Mouse (Mus musculus) ES-E14 (cell line): Measurements from ENCODE around the gene Katnb1. TPM values are rescaled to one million over a fixed set of nuclear protein-coding genes. Genes with fewer than 3 reads are reported as not detected.

Source experiments
- DNase-seq: peaks from one replicate; pipeline ENCODE4 v3.0.0-alpha.2; 2013; ENCODE audit warnings: low read depth, low spot score
- H3K27ac ChIP-seq: 2 replicates; pipeline ENCODE4 v1.5.1; 2012; ENCODE audit warnings: low read depth, mild to moderate bottlenecking, low read length, moderate library complexity, mixed read lengths; ENCODE audit not compliant: poor library complexity, insufficient read depth, severe bottlenecking
- H3K36me3 ChIP-seq: 2 replicates; pipeline ENCODE4 v1.6.1; 2012; ENCODE audit warnings: mild to moderate bottlenecking, low read length, moderate library complexity, mixed read lengths; ENCODE audit not compliant: control insufficient read depth, poor library complexity, insufficient read depth, severe bottlenecking
- H3K4me1 ChIP-seq, 2 experiments: fragments of 150-350 bp in 1 of 2; sonication (generic) in 1 of 2; 2 replicates each; pipeline ENCODE4 v1.6.1; 2012; ENCODE audit warnings: low read length in 2 of 2, mild to moderate bottlenecking in 1 of 2, mixed read lengths in 1 of 2; ENCODE audit not compliant: control insufficient read depth in 2 of 2, insufficient read depth in 2 of 2, poor library complexity in 1 of 2
- H3K4me3 ChIP-seq, 2 experiments: fragments of 150-350 bp in 1 of 2; sonication (generic) in 1 of 2; 2 replicates each; pipeline ENCODE4 v1.5.1; 2012; ENCODE audit warnings: low read length in 2 of 2, low read depth in 1 of 2, mild to moderate bottlenecking in 1 of 2, mixed read lengths in 1 of 2; ENCODE audit not compliant: insufficient read depth in 1 of 2, poor library complexity in 1 of 2, severe bottlenecking in 1 of 2
- H3K9ac ChIP-seq: 2 replicates; pipeline ENCODE4 v1.6.1; 2012; ENCODE audit warnings: low read depth, mild to moderate bottlenecking, low read length, mixed read lengths; ENCODE audit not compliant: poor library complexity, insufficient read depth, severe bottlenecking
- H3K9me3 ChIP-seq: fragments of 150-350 bp; sonication (generic); 2 replicates; pipeline ENCODE4 v1.6.1; 2012; ENCODE audit warnings: low read depth, mild to moderate bottlenecking, low read length; ENCODE audit not compliant: control insufficient read depth, insufficient read depth
- CHD2 ChIP-seq: IDR thresholded peaks from 2 replicates; pipeline ENCODE4 v1.6.1; 2014; ENCODE audit warnings: mild to moderate bottlenecking, low read depth, low read length, inconsistent platforms
- HCFC1 ChIP-seq: IDR thresholded peaks from 2 replicates; pipeline ENCODE4 v1.6.1; 2012; ENCODE audit warnings: low read length, inconsistent platforms, borderline replicate concordance; ENCODE audit not compliant: insufficient read depth
- MAFK ChIP-seq: IDR thresholded peaks from 2 replicates; pipeline ENCODE4 v1.6.1; 2014; ENCODE audit warnings: mild to moderate bottlenecking, low read depth, low read length, inconsistent platforms; ENCODE audit not compliant: insufficient read depth
- ZC3H11A ChIP-seq: IDR thresholded peaks from 2 replicates; pipeline ENCODE4 v1.6.1; 2012; ENCODE audit warnings: low read depth, mild to moderate bottlenecking, inconsistent platforms, low read length, borderline replicate concordance
- ZNF384 ChIP-seq: IDR thresholded peaks from 2 replicates; pipeline ENCODE4 v1.6.1; 2012; ENCODE audit warnings: low read depth, low read length, inconsistent platforms
- in situ Hi-C, 2 experiments: fragments of 600-800 bp; cut with MboI; formaldehyde crosslinking; loops; one replicate each; pipeline ENCODE4 v1.15.1; 2025; ENCODE audit warnings: low sequenced_read_pairs in 2 of 2, inconsistent platforms in 1 of 2; ENCODE audit not compliant: unreplicated experiment in 2 of 2
- total RNA-seq: library from RNA; depleted of rRNA; stranded (reverse); fragments of 300-350 nt; gene quantifications from 2 replicates; pipeline ENCODE4 v1.2.3, GENCODE M21; 2012

Gene Katnb1
- total RNA-seq, 1 experiment: 23.5 TPM

GRCm38 (mm10) chr8:95056414-95056813 lies 24.6 kb upstream of the Katnb1 start:
- 0 out of 4 replicates have a peak, but pooled peaks cover 0 to 2% of the 10 kb centered on the region in 2 experiments for H3K4me1 ChIP-seq
- no peak for DNase-seq
- in situ Hi-C loops: no loop called here
- no peaks in the 10 kb centered on the region for H3K36me3 ChIP-seq
- no peak overlapping the region for H3K27ac ChIP-seq
- TF ChIP-seq HCFC1 (no peak), ZC3H11A (no peak), CHD2 (no peak), ZNF384 (no peak), MAFK (no peak)
- H3K4me3 ChIP-seq: no peak overlapping the region
- H3K9ac ChIP-seq: no peak overlapping the region
- no peaks in the 10 kb centered on the region for H3K9me3 ChIP-seq

- DNase-seq: no peak
- 0 out of 4 replicates have a peak, but pooled peaks cover 0 to 4% of the 10 kb centered on the region in 2 experiments for H3K4me1 ChIP-seq
- H3K27ac ChIP-seq: no peak overlapping the region
- in situ Hi-C loops: no loop called here
- H3K4me3 ChIP-seq: no peak overlapping the region
- no peak overlapping the region for H3K9ac ChIP-seq
- H3K36me3 ChIP-seq: no peaks in the 10 kb centered on the region
- no peak for TF ChIP-seq ZC3H11A
- no peaks in the 10 kb centered on the region for H3K9me3 ChIP-seq
Measured at GRCm38 (mm10) chr8:95058661-95059060, 22.3 kb upstream of the Katnb1 start.

GRCm38 (mm10) chr8:95059812-95060533 lies 21.0 kb upstream of the Katnb1 start:
- no peak for DNase-seq
- no peak overlapping the region for H3K9ac ChIP-seq
- no peaks in the 10 kb centered on the region for H3K9me3 ChIP-seq
- no peak overlapping the region for H3K4me3 ChIP-seq
- in situ Hi-C loops: no loop called here
- H3K4me1 ChIP-seq: 0 out of 4 replicates have a peak, but pooled peaks cover 0 to 4% of the 10 kb centered on the region in 2 experiments
- no peak for TF ChIP-seq CHD2
- no peak overlapping the region for H3K27ac ChIP-seq
- H3K36me3 ChIP-seq: no peaks in the 10 kb centered on the region

- H3K36me3 ChIP-seq: no peaks in the 10 kb centered on the region
- no peak overlapping the region for H3K9ac ChIP-seq
- TF ChIP-seq MAFK: no peak
- TF ChIP-seq CHD2: no peak
- TF ChIP-seq HCFC1: no peak
- no peak for TF ChIP-seq ZC3H11A
- TF ChIP-seq ZNF384: no peak
- no peak for DNase-seq
- H3K4me3 ChIP-seq: no peak overlapping the region
- H3K4me1 ChIP-seq: peaks cover 0 to 5% of the 10 kb centered on the region in 2 experiments; a peak in 1 of 4 replicates
- H3K27ac ChIP-seq: no peak overlapping the region
- in situ Hi-C loops: no loop called here
- H3K9me3 ChIP-seq: no peaks in the 10 kb centered on the region
Measured at GRCm38 (mm10) chr8:95064531-95064930, 16.5 kb upstream of the Katnb1 start.

- peaks cover 0 to 5% of the 10 kb centered on the region in 2 experiments; a peak in 1 of 4 replicates for H3K4me1 ChIP-seq
- no peak overlapping the region for H3K27ac ChIP-seq
- TF ChIP-seq CHD2: no peak
- TF ChIP-seq ZNF384: no peak
- no peak overlapping the region for H3K4me3 ChIP-seq
- in situ Hi-C loops: no loop called here
- H3K9me3 ChIP-seq: no peaks in the 10 kb centered on the region
- peak; percentile 88 for DNase-seq
- H3K36me3 ChIP-seq: no peaks in the 10 kb centered on the region
- H3K9ac ChIP-seq: no peak overlapping the region
Measured at GRCm38 (mm10) chr8:95067582-95067981, 13.4 kb upstream of the Katnb1 start.
